Mouse (Mus musculus): ENCODE data around the gene Eif4e2. TPM values are rescaled to one million over a fixed set of nuclear protein-coding genes. Genes with fewer than 3 reads are reported as not detected.
A peak's percentile ranks its signal among the peaks of the same experiment; 100 is the strongest.

Eif4e2 gene
- polyA plus RNA-seq, 1 experiment: 21.6 TPM

DNA sequence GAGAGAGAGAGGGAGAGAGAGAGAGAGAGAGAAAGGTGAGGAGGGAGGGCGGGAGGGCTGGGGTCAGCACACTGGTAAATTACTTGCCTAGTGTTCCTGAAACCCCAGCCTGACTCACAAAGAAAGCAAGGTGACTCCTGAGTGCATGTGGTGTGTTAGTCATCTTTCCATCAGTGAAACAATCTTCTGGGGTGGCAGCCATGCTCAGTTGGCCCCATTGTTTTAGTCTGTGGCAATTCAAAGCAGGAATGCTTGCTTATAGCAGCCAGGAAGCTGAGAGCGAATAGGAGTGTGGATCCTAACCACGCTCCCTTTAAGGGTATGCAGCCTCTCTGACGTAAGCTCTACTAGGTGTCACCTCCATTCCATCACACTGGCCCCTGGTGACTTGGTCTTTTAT is 41.5 kb downstream of the Eif4e2 start:
- Histone ChIP-seq H3K4me3 (ENCODE audit: extremely low read depth, insufficient read depth, insufficient read length) (no peak overlapping the region), H3K4me1 (ENCODE audit: control insufficient read depth, insufficient read depth, insufficient read length) (no peaks in the 10 kb centered on the region), H3K27ac (ENCODE audit: insufficient read depth, low read length) (no peak overlapping the region), H3K27me3 (ENCODE audit: control insufficient read depth, insufficient read depth, low read length) (0 out of 2 replicates have a peak, but pooled peaks cover 2% of the 10 kb centered on the region), H3K36me3 (ENCODE audit: control insufficient read depth, insufficient read depth, low read length) (no peaks in the 10 kb centered on the region)
- TF ChIP-seq POLR2A (IDR thresholded peaks at IDR 0.05; ENCODE audit: low read depth, low read length) (no peak), CTCF (IDR thresholded peaks at IDR 0.05; ENCODE audit: extremely low read depth, insufficient read depth, insufficient read length, insufficient replicate concordance) (no peak)
- DNase-seq (ENCODE audit: low read depth in 1 of 2, low spot score in 2 of 2): no peak
- WGBS: 80% methylated on average over 4 of the region's 4 CpGs

DNA sequence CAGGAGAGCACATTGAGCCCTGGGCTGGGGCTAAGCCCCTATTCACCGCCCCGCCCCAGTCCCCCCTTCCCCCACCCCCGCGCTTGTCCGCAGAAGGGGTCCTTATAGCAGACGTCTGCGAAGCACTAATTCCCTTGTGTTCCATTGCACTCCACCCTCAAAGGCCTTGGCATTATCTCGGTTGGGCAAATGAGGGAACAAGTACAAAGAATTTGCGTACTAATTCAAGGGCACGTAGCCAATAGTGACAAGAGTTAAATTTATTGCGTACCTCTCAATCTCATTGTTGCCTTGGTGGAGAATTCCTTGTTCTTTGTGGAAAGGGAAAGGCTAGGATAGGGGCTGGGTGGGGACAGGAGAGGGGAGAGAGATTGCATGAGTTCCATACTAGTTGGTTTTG is 44.0 kb downstream of the Eif4e2 start:
- no peak for TF ChIP-seq CTCF (IDR thresholded peaks at IDR 0.05; ENCODE audit: extremely low read depth, insufficient read depth, insufficient read length, insufficient replicate concordance)
- no peak for TF ChIP-seq POLR2A (IDR thresholded peaks at IDR 0.05; ENCODE audit: low read depth, low read length)
- WGBS: 75% methylated on average over 11 of the region's 11 CpGs
- H3K27ac ChIP-seq (ENCODE audit: insufficient read depth, low read length): no peak overlapping the region
- H3K36me3 ChIP-seq (ENCODE audit: control insufficient read depth, insufficient read depth, low read length): no peaks in the 10 kb centered on the region
- H3K4me3 ChIP-seq (ENCODE audit: extremely low read depth, insufficient read depth, insufficient read length): no peak overlapping the region
- H3K4me1 ChIP-seq (ENCODE audit: control insufficient read depth, insufficient read depth, insufficient read length): no peaks in the 10 kb centered on the region
- DNase-seq (ENCODE audit: low read depth in 1 of 2, low spot score in 2 of 2): no peak
- H3K27me3 ChIP-seq (ENCODE audit: control insufficient read depth, insufficient read depth, low read length): 0 out of 2 replicates have a peak, but pooled peaks cover 2% of the 10 kb centered on the region

DNA sequence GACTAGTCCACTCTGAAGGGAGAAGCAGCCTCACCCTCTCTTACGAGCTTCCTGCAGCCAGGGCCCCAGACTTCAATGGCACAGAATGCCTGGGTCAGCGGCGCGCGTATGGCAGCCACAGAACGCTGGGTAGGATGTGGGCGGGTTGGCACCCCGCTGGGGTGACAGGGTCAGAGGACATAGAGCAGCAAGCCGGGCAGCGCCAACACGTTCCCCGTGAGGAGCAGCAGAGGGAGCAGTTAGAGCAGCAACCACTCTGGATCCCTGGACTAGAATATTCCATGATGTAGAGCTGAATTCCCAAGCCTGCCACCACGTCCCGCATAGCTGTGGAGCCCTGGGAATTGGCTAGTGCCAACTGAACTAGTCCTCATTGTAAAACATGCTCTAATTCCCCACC is 44.8 kb downstream of the Eif4e2 start:
- 8% methylated on average over 14 of the region's 14 CpGs for WGBS

DNA sequence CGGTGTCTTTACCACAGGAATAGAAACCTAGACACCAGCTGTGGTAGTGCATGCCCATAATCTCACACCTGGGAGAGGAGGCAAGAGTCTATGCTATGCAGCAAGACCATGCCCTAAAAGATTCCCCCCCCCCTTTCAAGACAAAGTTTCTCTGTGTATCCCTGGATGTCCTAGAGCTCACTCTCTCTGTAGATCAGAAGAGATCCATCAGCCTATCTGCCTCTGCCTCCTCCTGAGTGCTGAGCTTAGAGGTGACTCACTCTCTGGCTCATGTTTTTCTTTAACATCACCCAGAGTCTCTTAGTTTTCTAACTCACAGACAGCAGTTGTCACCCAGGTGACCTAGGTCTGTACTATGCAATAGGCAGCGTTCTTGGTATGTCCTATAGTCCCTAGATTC is 45.6 kb downstream of the Eif4e2 start:
- H3K27me3 ChIP-seq (ENCODE audit: control insufficient read depth, insufficient read depth, low read length): peaks cover 5% of the 10 kb centered on the region; the same call in 1 of the 2 replicates

More for the DNA sequence above, 44.8 kb downstream of the Eif4e2 start:
- Histone ChIP-seq H3K4me3 (ENCODE audit: extremely low read depth, insufficient read depth, insufficient read length) (no peak overlapping the region), H3K27me3 (ENCODE audit: control insufficient read depth, insufficient read depth, low read length) (0 out of 2 replicates have a peak, but pooled peaks cover 2% of the 10 kb centered on the region), H3K36me3 (ENCODE audit: control insufficient read depth, insufficient read depth, low read length) (no peaks in the 10 kb centered on the region), H3K4me1 (ENCODE audit: control insufficient read depth, insufficient read depth, insufficient read length) (no peaks in the 10 kb centered on the region), H3K27ac (ENCODE audit: insufficient read depth, low read length) (no peak overlapping the region)
- no peak for DNase-seq (ENCODE audit: low read depth in 1 of 2, low spot score in 2 of 2)
- no peak for TF ChIP-seq CTCF (IDR thresholded peaks at IDR 0.05; ENCODE audit: extremely low read depth, insufficient read depth, insufficient read length, insufficient replicate concordance)
- no peak for TF ChIP-seq POLR2A (IDR thresholded peaks at IDR 0.05; ENCODE audit: low read depth, low read length)

DNA sequence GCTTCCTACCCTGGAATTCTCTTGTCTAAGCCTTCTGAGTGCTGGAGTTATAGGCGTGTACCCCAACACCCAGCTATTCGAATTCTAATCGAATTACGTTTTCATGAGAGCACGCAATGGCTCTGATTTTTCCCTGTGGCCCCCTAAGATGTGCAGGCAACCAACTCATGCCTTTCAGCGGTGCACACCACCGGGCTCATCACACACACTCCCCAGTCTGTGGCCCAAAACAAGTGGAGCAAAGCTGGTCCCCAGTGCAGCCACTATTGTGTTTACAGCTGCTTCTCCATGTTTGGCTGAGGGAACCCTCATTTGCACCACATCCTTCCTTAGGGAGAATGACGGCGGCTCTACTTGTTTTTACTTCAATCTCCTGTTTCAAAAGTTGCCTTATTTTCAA is 49.5 kb downstream of the Eif4e2 start:
- no peaks in the 10 kb centered on the region for H3K36me3 ChIP-seq (ENCODE audit: control insufficient read depth, insufficient read depth, low read length)
- TF ChIP-seq CTCF (IDR thresholded peaks at IDR 0.05; ENCODE audit: extremely low read depth, insufficient read depth, insufficient read length, insufficient replicate concordance) (no peak), POLR2A (IDR thresholded peaks at IDR 0.05; ENCODE audit: low read depth, low read length) (no peak)
- WGBS: 25% methylated on average over 9 of the region's 9 CpGs
- H3K4me1 ChIP-seq (ENCODE audit: control insufficient read depth, insufficient read depth, insufficient read length): peaks cover 7% of the 10 kb centered on the region
- H3K4me3 ChIP-seq (ENCODE audit: extremely low read depth, insufficient read depth, insufficient read length): no peak overlapping the region
- H3K27ac ChIP-seq (ENCODE audit: insufficient read depth, low read length): no peak overlapping the region
- no peak for DNase-seq (ENCODE audit: low read depth in 1 of 2, low spot score in 2 of 2)
- H3K27me3 ChIP-seq (ENCODE audit: control insufficient read depth, insufficient read depth, low read length): peaks cover 10% of the 10 kb centered on the region; the same call in 1 of the 2 replicates

More for the DNA sequence above, 45.6 kb downstream of the Eif4e2 start:
- WGBS: 50% methylated on average over 2 of the region's 2 CpGs
- TF ChIP-seq POLR2A (IDR thresholded peaks at IDR 0.05; ENCODE audit: low read depth, low read length) (no peak), CTCF (IDR thresholded peaks at IDR 0.05; ENCODE audit: extremely low read depth, insufficient read depth, insufficient read length, insufficient replicate concordance) (no peak)
- Histone ChIP-seq H3K36me3 (ENCODE audit: control insufficient read depth, insufficient read depth, low read length) (no peaks in the 10 kb centered on the region), H3K4me1 (ENCODE audit: control insufficient read depth, insufficient read depth, insufficient read length) (peaks cover 2% of the 10 kb centered on the region; the same call in 1 of the 2 replicates), H3K4me3 (ENCODE audit: extremely low read depth, insufficient read depth, insufficient read length) (no peak overlapping the region), H3K27ac (ENCODE audit: insufficient read depth, low read length) (no peak overlapping the region)
- no peak for DNase-seq (ENCODE audit: low read depth in 1 of 2, low spot score in 2 of 2)

DNA sequence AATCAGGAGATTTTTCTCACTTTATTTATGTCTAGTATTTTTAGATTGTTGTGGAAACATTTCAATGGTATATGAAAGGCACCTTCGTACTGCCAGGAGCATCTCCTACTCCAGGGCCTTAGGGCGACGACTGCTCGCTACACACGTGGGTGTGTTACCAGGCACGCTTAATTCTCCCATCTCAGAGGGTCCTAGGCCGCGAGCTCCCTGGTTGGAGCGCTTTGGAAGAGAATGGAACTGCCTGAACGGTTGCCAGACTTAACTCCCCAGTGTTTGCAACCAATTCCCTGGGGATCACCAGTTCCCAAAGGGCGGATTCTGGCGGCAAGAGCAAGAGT is 50.1 kb downstream of the Eif4e2 start:
- H3K4me3 ChIP-seq (ENCODE audit: extremely low read depth, insufficient read depth, insufficient read length): no peak overlapping the region
- DNase-seq (ENCODE audit: low read depth in 1 of 2, low spot score in 2 of 2): no peak
- H3K4me1 ChIP-seq (ENCODE audit: control insufficient read depth, insufficient read depth, insufficient read length): peaks cover 7% of the 10 kb centered on the region
- WGBS: 15% methylated on average over 12 of the region's 12 CpGs
- TF ChIP-seq CTCF (IDR thresholded peaks at IDR 0.05; ENCODE audit: extremely low read depth, insufficient read depth, insufficient read length, insufficient replicate concordance) (no peak), POLR2A (IDR thresholded peaks at IDR 0.05; ENCODE audit: low read depth, low read length) (no peak)
- H3K36me3 ChIP-seq (ENCODE audit: control insufficient read depth, insufficient read depth, low read length): no peaks in the 10 kb centered on the region
- no peak overlapping the region for H3K27ac ChIP-seq (ENCODE audit: insufficient read depth, low read length)
- H3K27me3 ChIP-seq (ENCODE audit: control insufficient read depth, insufficient read depth, low read length): peaks cover 10% of the 10 kb centered on the region; the same call in 1 of the 2 replicates

DNA sequence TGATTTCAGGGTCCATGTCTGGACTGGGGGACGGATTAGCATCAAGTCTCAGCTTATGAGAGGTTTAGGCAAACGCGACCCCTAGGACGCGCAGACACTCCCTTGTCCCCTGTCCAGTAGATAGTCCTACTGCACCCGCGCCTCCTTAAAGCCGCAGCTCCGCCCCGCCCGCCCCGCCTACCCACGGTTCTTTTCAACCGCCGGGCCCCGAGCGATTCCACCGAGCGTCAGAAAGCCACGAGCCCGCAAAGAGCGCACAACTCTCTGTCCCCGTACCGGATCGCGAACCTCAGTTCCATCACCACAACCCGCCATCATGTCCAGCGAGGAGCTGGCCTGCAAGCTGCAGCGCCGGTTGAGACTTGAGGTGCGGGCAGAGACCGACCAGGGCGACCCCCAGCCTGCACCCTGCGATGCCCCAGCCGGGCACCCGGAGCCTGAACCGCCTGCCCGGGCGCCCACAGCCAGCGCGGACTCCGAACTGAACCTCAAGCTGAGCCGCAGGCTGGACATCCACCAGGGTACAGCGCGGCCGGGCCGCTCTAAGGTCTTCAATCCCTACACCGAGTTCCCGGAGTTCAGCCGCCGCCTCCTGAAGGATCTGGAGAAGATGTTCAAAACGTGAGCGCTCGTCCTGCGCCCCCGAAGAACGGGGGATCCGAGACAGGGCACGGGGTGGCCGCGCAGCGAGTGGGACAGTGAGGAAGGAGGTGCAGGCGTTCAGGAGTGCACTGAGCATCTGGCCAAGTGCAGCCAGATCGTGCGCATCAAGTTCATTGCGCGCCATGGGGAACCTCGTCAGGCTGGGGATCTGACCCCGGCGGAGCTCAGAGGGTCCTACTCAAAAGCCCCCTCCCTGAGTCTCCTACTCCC is 50.7 kb downstream of the Eif4e2 start, which contains the start of gene Efhd1:
Efhd1 (plus strand) TSS at position 230 of the 873 bp plus-strand sequence.
- Histone ChIP-seq H3K4me3 (ENCODE audit: extremely low read depth, insufficient read depth, insufficient read length) (peak within 1 kb of the TSS; percentile 35), H3K36me3 (ENCODE audit: control insufficient read depth, insufficient read depth, low read length) (no peaks in the 10 kb centered on the region), H3K27ac (ENCODE audit: insufficient read depth, low read length) (0 out of 2 replicates have a peak within 1 kb of the TSS, but pooled peaks have one; percentile 17), H3K4me1 (ENCODE audit: control insufficient read depth, insufficient read depth, insufficient read length) (peaks cover 7% of the 10 kb centered on the region), H3K27me3 (ENCODE audit: control insufficient read depth, insufficient read depth, low read length) (peaks cover 9% of the 10 kb centered on the region; the same call in 1 of the 2 replicates)
- TF ChIP-seq CTCF (IDR thresholded peaks at IDR 0.05; ENCODE audit: extremely low read depth, insufficient read depth, insufficient read length, insufficient replicate concordance) (no peak), POLR2A (IDR thresholded peaks at IDR 0.05; ENCODE audit: low read depth, low read length) (no peak)
- no peak for DNase-seq (ENCODE audit: low read depth in 1 of 2, low spot score in 2 of 2)
- 1% methylated on average over 70 of the region's 70 CpGs for WGBS
